Mouse (Mus musculus) kidney, adult 2 months (tissue): ENCODE data around the gene Bcr.

ENCODE experiments used
- CTCF ChIP-seq: fragments of 200-500 bp; conservative IDR thresholded peaks from 2 replicates; pipeline ENCODE4 v1.5.1; 2011; ENCODE audit warnings: low read depth, mild to moderate bottlenecking, control low read depth, low read length, moderate library complexity, mixed read lengths; ENCODE audit not compliant: insufficient read depth, insufficient read length
- POLR2A ChIP-seq: fragments of 200-500 bp; IDR thresholded peaks from one replicate; pipeline ENCODE4 v1.6.1; 2011; ENCODE audit warnings: low read depth, low read length, control low read depth

DNA sequence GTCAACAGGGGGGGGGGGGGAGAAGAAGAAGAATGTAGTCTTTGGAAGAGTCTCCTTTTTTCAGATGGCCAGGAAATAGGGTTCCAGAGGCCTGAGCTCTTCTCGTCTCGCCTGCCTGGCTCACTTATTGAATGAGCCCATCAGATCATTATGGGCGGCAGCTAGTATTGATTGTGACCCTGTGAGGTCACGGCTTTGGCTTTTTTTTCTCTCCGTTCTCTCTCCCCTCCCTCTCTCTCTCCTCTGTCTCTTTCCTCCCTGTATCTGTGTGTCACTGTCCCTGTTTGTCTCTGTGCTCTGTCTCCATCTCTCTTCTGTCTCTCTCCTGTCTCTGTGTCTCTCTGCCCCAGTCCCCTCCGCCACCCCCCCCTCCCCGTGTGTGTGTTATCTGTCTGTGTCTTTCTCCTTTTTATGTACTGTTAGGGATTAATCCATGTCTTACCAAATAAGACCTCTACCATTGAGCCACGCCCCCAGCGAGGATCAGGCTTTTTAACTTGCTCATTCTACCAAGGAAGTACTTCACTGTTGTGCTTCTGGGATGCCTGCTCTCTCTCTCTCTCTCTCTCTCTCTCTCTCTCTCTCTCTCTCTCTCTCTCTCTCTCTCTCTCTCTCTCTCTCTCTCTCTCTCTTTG lies 1.5 kb upstream of the Bcr start:
- TF ChIP-seq CTCF: no peak
- TF ChIP-seq POLR2A: no peak
